Mouse (Mus musculus) right cerebral cortex, adult 2 months (tissue): ENCODE measurements at regions not wholly inside any gene's neighbourhood (a gene's known extent, or its start where the extent isn't known, plus 50 kb on each side); places are given as distances from the start of the nearest gene placed in this dataset.
A peak's percentile ranks its signal among the peaks of the same experiment; 100 is the strongest.

Experiments used
- DNase-seq, 2 experiments: peaks; one replicate each; pipeline ENCODE4 v3.0.0; 2021 to 2022; ENCODE audit warnings: low spot score in 2 of 2

- DNase-seq = no peak
Measured at GRCm38 (mm10) chr9:32815473-32815872, 179.5 kb downstream of the Ets1 start.

GRCm38 (mm10) chr9:32816649-32817425 lies 180.8 kb downstream of the Ets1 start:
- DNase-seq = no peak

GRCm38 (mm10) chr9:32817442-32818358 lies 181.7 kb downstream of the Ets1 start:
- no peak for DNase-seq

DNA sequence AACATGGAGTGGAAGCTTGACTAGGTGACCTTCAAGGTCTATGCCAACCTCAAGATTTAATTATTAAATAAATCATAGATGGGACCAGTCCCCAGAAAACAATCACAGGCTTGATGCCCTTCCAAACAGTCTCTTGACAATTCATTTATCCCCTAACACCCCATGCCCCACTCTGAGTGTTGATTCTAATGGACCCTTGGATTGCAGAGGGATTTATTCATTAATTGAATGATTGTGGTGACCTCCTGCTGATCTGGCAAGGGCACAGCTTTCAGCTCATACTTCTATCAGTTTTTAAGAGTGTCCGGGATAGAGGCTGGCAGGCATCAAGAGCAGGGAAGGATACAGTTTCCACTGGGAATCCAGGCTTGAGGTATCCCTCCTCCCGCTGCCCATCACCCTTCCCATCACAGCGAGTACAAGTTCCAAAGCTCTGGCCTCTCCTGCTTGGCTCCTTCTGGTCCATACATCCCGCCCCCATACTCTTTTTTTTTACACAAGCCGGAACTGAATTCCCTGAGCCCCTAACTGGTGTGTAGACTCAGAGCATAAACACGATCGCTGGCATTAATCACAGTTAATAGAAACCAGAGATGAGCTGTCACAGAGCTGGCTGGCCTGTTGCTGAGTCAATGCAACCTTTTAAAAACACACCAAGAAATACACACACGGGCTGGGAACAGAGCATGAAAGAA lies 187.6 kb downstream of the Ets1 start:
- no peak for DNase-seq

DNA sequence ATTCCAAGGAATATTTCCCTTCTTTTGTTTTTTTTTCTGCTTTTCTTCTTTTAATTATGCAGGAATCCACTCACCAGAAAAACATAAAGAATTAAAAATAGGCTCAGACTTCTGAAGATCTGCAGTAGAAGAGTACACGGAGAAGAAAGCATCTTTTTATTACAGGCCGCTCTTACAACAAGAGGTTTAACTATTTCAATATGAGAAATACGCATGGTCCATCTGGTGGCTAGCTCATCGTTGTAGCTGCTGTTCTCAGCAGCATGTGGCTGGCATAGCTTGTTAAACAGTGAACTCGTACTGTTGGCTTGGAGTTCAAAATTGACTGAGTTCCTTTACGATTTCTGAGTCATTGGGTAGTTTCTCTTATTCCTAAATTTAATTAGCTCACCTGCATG lies 188.1 kb downstream of the Ets1 start:
- no peak for DNase-seq

DNA sequence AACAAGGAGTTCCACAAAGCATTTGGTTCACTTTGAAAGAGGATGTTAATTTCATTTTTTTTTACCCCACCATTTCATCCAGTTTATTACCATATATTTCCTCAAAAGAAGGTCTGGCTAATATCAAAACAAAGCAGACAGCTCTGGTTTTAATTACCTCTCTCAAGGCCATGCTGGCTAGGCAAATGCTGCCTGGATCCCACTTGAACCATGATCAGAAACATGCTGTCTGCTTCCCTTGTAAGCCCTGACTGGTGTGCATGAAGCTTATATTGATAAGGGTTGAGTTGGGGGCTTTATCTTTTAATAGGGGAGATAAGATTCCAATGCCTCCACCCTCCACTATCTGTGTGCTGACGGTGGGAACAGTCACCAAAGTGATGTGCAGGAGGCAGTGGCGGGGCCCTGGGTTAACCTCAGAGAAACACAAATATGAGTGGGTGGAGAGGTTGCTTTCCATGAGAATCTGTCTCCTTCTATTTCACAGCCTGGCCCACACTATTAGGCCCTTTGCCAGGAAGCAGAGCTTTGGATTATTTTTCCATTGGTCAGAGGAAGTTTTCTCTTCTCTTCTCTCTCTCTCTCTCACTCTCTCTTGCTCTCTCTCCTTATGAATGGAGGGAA lies 194.4 kb downstream of the Ets1 start:
- DNase-seq = no peak

DNA sequence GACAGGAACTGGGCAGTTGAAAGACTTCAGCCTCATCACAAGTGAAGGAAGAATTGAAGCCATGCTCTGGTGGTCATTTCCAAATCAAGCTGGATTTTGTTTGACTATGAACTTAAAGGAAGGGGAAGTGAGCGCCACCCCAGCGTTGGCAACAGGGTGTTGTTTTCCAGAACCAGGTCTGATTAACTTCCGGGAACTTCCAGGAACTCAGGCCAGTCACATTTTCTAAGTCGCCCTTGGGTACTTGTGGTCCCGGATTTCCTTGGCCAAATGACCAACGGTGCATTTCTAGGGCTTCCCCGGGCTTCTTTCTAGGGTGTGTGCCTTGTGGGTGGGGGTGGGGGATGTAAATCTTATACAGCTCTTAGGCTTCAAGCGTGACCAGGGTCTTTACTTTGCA lies 197.4 kb downstream of the Ets1 start:
- no peak for DNase-seq

DNA sequence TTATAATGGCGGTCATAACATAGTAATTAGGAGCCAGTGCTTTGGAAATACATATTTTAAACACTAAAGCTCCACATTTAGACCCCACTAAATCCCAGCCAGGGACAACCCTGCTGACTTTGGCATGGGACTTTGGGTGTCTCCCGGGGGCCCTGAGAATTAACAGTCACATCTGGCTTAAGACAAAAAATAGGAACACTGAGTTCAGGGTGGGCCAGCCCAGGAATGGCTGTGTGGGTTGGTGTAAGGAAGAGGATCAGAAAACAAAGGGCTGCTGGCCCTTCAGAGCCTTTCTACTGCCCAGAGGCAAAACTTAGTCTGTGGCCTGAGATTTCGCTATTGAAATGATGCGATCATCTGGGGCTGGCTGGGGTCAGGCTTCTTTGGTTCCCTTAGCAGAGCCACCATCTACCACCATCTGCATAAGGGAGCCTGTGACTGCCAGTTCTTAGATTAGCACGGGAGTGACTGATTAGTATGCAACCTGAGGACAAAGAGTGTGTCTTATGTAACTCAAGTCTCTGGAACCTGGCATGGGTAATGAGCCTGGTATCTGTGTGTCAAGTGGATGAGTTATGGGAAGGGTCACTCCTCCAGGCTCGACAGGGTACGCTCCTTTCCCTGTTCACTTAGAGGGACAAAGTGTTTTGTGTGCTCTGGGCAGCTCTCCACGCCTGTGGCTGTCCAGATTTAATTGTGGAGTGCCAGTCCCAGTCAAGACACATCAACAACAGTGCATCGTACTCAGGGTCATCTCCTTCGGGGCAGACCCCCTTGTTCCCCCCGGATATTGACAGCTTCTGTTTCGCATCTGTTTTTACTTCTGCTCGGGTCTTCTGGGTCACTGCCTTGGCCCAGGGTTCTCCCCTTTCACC lies 199.0 kb downstream of the Ets1 start:
- no peak for DNase-seq

GRCm38 (mm10) chr9:32835626-32835971 lies 199.6 kb downstream of the Ets1 start:
- DNase-seq = no peak

- peak in 1 of 2 experiments; percentile 21 for DNase-seq
Measured at GRCm38 (mm10) chr9:32836371-32836770, 200.3 kb downstream of the Ets1 start.

DNA sequence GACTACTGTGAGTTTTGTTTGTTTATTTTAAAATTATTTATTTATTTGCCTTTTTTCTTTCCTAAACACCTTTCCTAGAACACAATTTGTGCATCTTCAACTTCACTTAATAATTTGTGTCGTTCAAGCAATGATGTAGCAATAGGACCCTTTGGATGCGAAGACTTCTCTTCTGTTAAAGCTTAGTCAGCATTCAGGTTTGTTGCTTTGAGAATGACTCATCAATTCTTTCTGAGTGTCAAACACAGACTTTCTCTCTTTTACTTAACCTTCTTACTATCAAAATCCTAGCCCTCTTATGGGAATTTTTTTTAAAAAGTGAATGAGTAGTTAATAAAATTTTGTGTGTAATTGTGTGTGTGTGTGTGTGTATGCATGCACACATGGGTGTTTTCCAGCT lies 211.3 kb downstream of the Ets1 start:
- no peak for DNase-seq

DNA sequence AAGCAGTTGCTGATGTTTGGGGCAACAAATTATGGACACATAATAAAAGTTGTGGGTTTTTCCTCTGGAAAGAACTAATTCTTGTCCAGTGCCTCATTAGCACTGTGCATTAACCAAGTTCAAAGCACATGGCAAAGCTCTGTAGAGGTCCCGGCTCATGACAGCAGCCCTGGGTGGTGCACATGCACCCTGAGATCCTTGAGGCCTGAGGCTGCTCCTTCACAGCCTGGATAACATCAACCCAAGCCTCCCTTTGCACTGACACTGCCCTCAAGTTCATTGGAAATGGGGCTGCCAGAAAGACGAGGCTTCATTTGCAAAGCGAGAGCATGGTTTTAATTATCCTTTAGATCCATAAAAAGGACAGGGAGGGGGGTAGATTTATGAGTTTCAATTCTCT lies 216.3 kb downstream of the Ets1 start:
- no peak for DNase-seq

DNA sequence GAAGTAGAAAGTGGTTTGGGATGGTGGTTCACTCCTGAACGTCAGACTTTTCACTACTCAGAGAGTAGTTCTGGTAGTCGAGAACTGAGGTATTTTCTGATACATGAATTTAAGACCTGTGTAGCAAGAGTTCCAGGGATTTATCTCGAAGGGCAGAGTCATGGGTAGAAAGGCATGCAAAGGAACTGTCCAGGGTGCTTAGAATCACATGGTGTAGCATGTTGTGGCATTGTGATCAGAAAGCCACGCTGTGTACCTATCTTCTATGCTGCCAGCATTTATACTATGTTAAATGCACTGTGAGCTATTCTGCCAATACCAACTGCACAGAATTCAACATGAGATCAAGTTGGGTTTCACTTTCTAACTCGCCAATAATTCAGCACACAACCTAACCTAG lies 227.3 kb downstream of the Ets1 start:
- DNase-seq = no peak

DNA sequence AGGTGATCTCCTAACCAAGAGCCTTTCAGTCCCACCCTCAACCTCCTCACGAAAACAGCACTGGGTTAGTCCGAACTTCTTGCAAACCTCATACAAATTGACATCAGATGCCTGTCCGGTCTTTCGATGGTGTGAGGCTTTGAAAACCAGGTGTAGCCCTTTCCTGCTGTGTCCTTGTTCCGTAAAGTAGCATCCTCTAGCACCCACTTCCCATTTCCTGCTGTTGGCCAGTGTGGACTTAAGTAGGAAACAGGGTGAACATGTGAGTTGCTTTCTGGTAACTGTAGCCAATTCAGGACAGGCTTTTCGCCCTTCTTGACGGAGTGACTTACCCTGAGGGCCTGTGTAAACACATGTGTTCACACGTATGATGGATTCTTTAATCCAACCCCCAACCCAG lies 232.9 kb downstream of the Ets1 start:
- DNase-seq = no peak

DNA sequence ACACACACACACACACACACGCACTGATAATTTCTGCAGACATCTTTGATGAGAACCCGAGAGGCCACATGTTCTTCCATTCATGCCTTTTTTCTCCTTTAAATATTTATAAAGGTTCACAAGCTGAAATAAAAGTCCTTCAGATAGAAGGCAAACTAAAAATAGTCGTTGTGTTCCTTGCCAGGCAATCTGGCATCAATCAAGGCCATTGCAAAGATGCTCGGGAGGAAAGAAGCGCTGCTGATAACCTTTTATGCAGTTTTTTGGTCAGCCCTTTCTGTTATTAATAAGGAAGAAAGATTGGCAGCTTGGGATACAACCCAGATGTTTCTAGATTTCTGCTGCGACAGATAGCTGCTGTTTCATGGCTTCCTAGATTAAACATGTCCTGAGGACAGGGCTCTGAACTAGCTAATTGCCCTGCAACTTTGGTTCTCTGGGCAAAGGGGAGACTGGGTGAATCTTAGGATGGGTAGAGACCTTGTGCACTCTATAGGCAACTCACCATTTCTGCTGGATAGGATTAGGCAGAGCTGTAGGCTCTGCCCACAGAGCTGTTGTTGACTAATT lies 238.4 kb downstream of the Ets1 start:
- DNase-seq = no peak

- no peak for DNase-seq
Measured at GRCm38 (mm10) chr9:32882819-32883587, 247.0 kb downstream of the Ets1 start.

DNA sequence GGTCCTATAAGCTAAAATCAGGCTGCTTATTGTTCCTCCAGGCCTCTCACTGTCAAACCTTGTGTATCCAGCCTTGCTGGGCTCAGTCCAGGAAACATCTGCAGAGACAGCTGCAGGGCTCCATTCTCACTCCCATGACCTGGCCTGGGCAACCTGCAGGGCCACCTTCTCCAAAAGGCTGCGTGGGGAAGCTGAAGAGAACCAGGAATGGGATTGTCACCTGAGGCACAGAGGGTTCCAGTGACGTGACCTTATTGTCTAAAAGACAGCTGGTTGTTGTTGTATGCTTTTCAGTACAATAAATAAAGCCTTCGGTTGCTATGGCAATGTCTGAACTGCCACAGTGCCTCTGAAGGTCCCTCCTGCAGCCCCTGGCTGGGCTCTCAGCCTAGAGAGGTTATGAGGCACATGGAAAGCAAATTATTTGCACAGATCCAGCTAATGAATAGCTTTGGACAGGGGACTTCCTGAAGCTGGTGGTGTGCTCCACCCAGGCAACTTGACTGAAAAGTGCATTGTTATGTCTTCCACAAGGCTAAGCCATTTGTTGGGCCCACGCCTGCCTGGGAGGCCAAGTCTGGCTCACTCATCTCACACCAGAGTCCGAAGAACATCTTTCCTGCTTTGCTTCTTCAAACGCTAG lies 250.1 kb downstream of the Ets1 start:
- DNase-seq = no peak

- DNase-seq = no peak
Measured at GRCm38 (mm10) chr9:32899801-32900200, 263.8 kb downstream of the Ets1 start.

GRCm38 (mm10) chr9:32901287-32901686 lies 265.3 kb downstream of the Ets1 start:
- no peak for DNase-seq
